Mouse (Mus musculus) olfactory bulb, adult 2 months (tissue): ENCODE results near the gene Olfr67. TPM values are rescaled to one million over a fixed set of nuclear protein-coding genes. Genes with fewer than 3 reads are reported as not detected.
"Not testable (repeated sequence)": the region's sequence is repeated elsewhere in the genome, so short reads cannot be mapped to it uniquely, and the experiment has no call there.

ENCODE experiments used
- H3K27ac ChIP-seq: fragments of 200-500 bp; 2 replicates; pipeline ENCODE4 v1.5.1; 2012; ENCODE audit warnings: low read depth, low read length; ENCODE audit not compliant: insufficient read depth
- H3K4me1 ChIP-seq: fragments of 200-500 bp; 2 replicates; pipeline ENCODE4 v1.6.1; 2012; ENCODE audit warnings: low read length; ENCODE audit not compliant: control insufficient read depth, insufficient read depth
- H3K4me3 ChIP-seq: fragments of 200-500 bp; 2 replicates; pipeline ENCODE4 v1.5.1; 2012; ENCODE audit warnings: mild to moderate bottlenecking, low read depth, low read length, moderate library complexity; ENCODE audit not compliant: insufficient read depth
- CTCF ChIP-seq: fragments of 200-500 bp; IDR thresholded peaks from 2 replicates; pipeline ENCODE4 v1.5.1; 2012; ENCODE audit warnings: low read depth, mild to moderate bottlenecking, low read length, moderate library complexity; ENCODE audit not compliant: insufficient read depth
- POLR2A ChIP-seq: fragments of 200-500 bp; IDR thresholded peaks from 2 replicates; pipeline ENCODE4 v1.6.1; 2012; ENCODE audit warnings: mild to moderate bottlenecking, low read depth, low read length, moderate library complexity; ENCODE audit not compliant: insufficient read depth
- WGBS: fragments of 180-500 bp; shearing (Covaris S2); methylation state at CpG from one replicate; pipeline ENCODE4 v1.1.7; 2018; 5-methylcytosine and 5-hydroxymethylcytosine counted together
- polyA plus RNA-seq: library from polyadenylated mRNA; stranded (reverse); fragments of >200 nt; gene quantifications from 2 replicates; pipeline ENCODE4 v1.2.4, GENCODE M21; 2012; ENCODE audit warnings: low replicate concordance; ENCODE audit not compliant: missing spikeins, insufficient read depth, insufficient read length

The Olfr67 gene
- polyA plus RNA-seq = not detected in 2 replicates

- WGBS = 77% methylated on average over 3 of the region's 3 CpGs
- no peak for TF ChIP-seq POLR2A
- no peak for TF ChIP-seq CTCF
- no peak within 1 kb of the TSS for H3K4me3 ChIP-seq
- no peak within 1 kb of the TSS for H3K27ac ChIP-seq
- no peaks in the 10 kb centered on the region for H3K4me1 ChIP-seq
These were observed at the start of gene Olfr67 for GRCm38 (mm10) chr7:103791721-103792120. Olfr67 (minus strand) TSS chr7:103791821.

GRCm38 (mm10) chr7:103840268-103840667, 48.6 kb upstream of the Olfr67 start, which contains the start of gene Hbb-bh2:
Hbb-bh2 (minus strand) TSS chr7:103840520.
- 65% methylated on average over 3 of the region's 3 CpGs for whole genome bisulfite sequencing
- no peaks in the 10 kb centered on the region for H3K4me1 ChIP-seq
- no peak for TF ChIP-seq CTCF
- no peak within 1 kb of the TSS for H3K4me3 ChIP-seq
- no peak within 1 kb of the TSS for H3K27ac ChIP-seq

- Histone ChIP-seq H3K27ac (no peak within 1 kb of the TSS), H3K4me1 (no peaks in the 10 kb centered on the region), H3K4me3 (no peak within 1 kb of the TSS)
- WGBS = 93% methylated on average over 4 of the region's 4 CpGs
- TF ChIP-seq POLR2A (no peak), CTCF (no peak)
These were observed 36.2 kb upstream of the Olfr67 start, which contains the start of gene Hbb-bs for GRCm38 (mm10) chr7:103827808-103828207. Hbb-bs (minus strand) TSS chr7:103828096.

GRCm38 (mm10) chr7:103827139-103827538, 35.5 kb upstream of the Olfr67 start:
- H3K4me1 ChIP-seq, H3K4me3 ChIP-seq, H3K27ac ChIP-seq: not testable (repeated sequence)
- no CpG with 5 or more reads among the region's 2 CpGs for WGBS

GRCm38 (mm10) chr7:103826255-103826887, 34.8 kb upstream of the Olfr67 start:
- no peak overlapping the region for H3K4me3 ChIP-seq
- TF ChIP-seq CTCF (no peak), POLR2A (no peak)
- no peak overlapping the region for H3K27ac ChIP-seq
- WGBS = 66% methylated on average over 3 of the region's 3 CpGs
- no peaks in the 10 kb centered on the region for H3K4me1 ChIP-seq

GRCm38 (mm10) chr7:103825536-103826254, 34.1 kb upstream of the Olfr67 start:
- 90% methylated on average over 3 of the region's 3 CpGs for WGBS
- Histone ChIP-seq H3K27ac (no peak overlapping the region), H3K4me3 (no peak overlapping the region), H3K4me1 (no peaks in the 10 kb centered on the region)
- TF ChIP-seq POLR2A (no peak), CTCF (no peak)

GRCm38 (mm10) chr7:103824597-103824996, 33.0 kb upstream of the Olfr67 start:
- 86% methylated on average over 2 of the region's 2 CpGs for WGBS
- no peak for TF ChIP-seq POLR2A
- TF ChIP-seq CTCF = no peak
- Histone ChIP-seq H3K4me1 (no peaks in the 10 kb centered on the region), H3K4me3 (no peak overlapping the region), H3K27ac (no peak overlapping the region)

GRCm38 (mm10) chr7:103815085-103815484, 23.5 kb upstream of the Olfr67 start:
- not testable (repeated sequence) for H3K27ac ChIP-seq, H3K4me3 ChIP-seq, H3K4me1 ChIP-seq
- 100% methylated on average over 1 of the region's 2 CpGs for WGBS

GRCm38 (mm10) chr7:103813766-103814165, 22.1 kb upstream of the Olfr67 start, which contains the start of gene Hbb-bt:
Hbb-bt (minus strand) TSS chr7:103813996.
- 82% methylated on average over 3 of the region's 3 CpGs for WGBS
- no peaks in the 10 kb centered on the region for H3K4me1 ChIP-seq
- H3K4me3 ChIP-seq = no peak within 1 kb of the TSS
- no peak for TF ChIP-seq POLR2A
- TF ChIP-seq CTCF = no peak
- H3K27ac ChIP-seq = no peak within 1 kb of the TSS

- not testable (repeated sequence) for H3K4me1 ChIP-seq, H3K4me3 ChIP-seq, H3K27ac ChIP-seq
- WGBS = no CpG with 5 or more reads among the region's 3 CpGs
These were observed 21.5 kb upstream of the Olfr67 start for GRCm38 (mm10) chr7:103813152-103813551.
